ENCODE assay signal across 15 mouse cellular contexts in the genomic region with DNA sequence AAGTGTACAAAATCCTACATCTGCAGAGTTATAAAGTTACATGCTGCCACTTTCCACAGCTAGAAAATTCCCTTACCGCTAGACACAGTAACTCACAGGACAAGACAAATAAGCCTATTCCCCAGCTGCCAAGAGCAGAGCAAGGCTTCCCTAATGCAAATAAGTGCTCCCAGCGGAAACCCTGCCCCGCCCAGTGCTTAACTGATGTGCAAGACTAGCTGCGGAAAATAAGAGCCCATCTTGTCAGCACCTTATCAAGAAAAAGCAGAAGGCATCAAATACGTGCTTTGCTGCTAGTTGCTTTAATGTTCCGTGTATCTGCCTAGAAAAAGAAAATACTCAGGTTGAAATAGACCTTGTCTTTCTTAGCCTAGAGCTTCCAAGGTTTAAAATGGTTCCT. TPM values are rescaled to one million over a fixed set of nuclear protein-coding genes. Genes with fewer than 3 reads are reported as not detected.
DNase-seq lines count a peak whose midpoint lies in the region; ATAC-seq and TF ChIP-seq lines count a peak whose summit lies in the region.
"Had no signal": no experiment of that assay in that cellular context is flagged by ENCODE, and none has a peak within 500 bp of the region (broad histone marks: within the 10 kb centered on the region; RNA-seq: fewer than 3 reads in every experiment).

No protein-coding gene starts in this region.

- no peaks in the 10 kb centered on the region for H3K9me3 ChIP-seq in midbrain, postnatal 0 days (ENCODE audit: low read length)
- H3K9me3 ChIP-seq in midbrain, embryonic 10.5 days (replicated peaks): peaks cover 6% of the 10 kb centered on the region
- H3K9me3 ChIP-seq in liver, embryonic 11.5 days (ENCODE audit: control insufficient read depth, low read length): no peaks in the 10 kb centered on the region
- H3K9me3 ChIP-seq: embryonic facial prominence, embryonic 13.5 days; forebrain, embryonic 13.5 days; heart, embryonic 13.5 days had no signal

- no peak for ATAC-seq in midbrain, postnatal 0 days (ENCODE audit: low FRiP score)
- peak; percentile 76 for ATAC-seq in liver, embryonic 11.5 days (replicated peaks; ENCODE audit: low FRiP score)
- no peak for ATAC-seq in CD4-positive, CD25-positive, alpha-beta regulatory T cell, adult 4 months
- ATAC-seq: forebrain, embryonic 13.5 days had no signal

- H3K27ac ChIP-seq in midbrain, postnatal 0 days (ENCODE audit: low read depth, low read length): no peak overlapping the region
- no peak overlapping the region for H3K27ac ChIP-seq in midbrain, embryonic 10.5 days (replicated peaks)
- no peak overlapping the region for H3K27ac ChIP-seq in liver, embryonic 11.5 days (ENCODE audit: low read depth, low read length)
- H3K27ac ChIP-seq: embryonic facial prominence, embryonic 13.5 days; forebrain, embryonic 13.5 days; heart, embryonic 13.5 days had no signal

- TF ChIP-seq CTCF in midbrain, postnatal 0 days (IDR thresholded peaks at IDR 0.05): no peak

- WGBS in midbrain, postnatal 0 days: 28% methylated on average over 6 of the region's 6 CpGs
- WGBS in midbrain, embryonic 10.5 days: 33% methylated on average over 6 of the region's 6 CpGs
- WGBS in liver, embryonic 11.5 days: 24% methylated on average over 6 of the region's 6 CpGs

- H3K4me3 ChIP-seq in midbrain, postnatal 0 days (ENCODE audit: low read depth, low read length): no peak overlapping the region
- H3K4me3 ChIP-seq in midbrain, embryonic 10.5 days: no peak overlapping the region
- H3K4me3 ChIP-seq in liver, embryonic 11.5 days (ENCODE audit: low read depth, low read length): no peak overlapping the region
- H3K4me3 ChIP-seq: embryonic facial prominence, embryonic 13.5 days; forebrain, embryonic 13.5 days; heart, embryonic 13.5 days had no signal

- H3K4me2 ChIP-seq in midbrain, postnatal 0 days (ENCODE audit: low read depth, low read length, poor library complexity, severe bottlenecking): no peak overlapping the region
- peak overlapping the region; percentile 17; the same call in 1 of the 2 replicates for H3K4me2 ChIP-seq in liver, embryonic 11.5 days
- H3K4me2 ChIP-seq: embryonic facial prominence, embryonic 13.5 days; forebrain, embryonic 13.5 days; heart, embryonic 13.5 days had no signal

- no peaks in the 10 kb centered on the region for H3K4me1 ChIP-seq in midbrain, postnatal 0 days (ENCODE audit: insufficient read depth, low read length)
- peaks cover 13% of the 10 kb centered on the region for H3K4me1 ChIP-seq in midbrain, embryonic 10.5 days
- H3K4me1 ChIP-seq in liver, embryonic 11.5 days (replicated peaks; ENCODE audit: control insufficient read depth, insufficient read depth, low read length): no peaks in the 10 kb centered on the region
- H3K4me1 ChIP-seq: embryonic facial prominence, embryonic 13.5 days; heart, embryonic 13.5 days had no signal

- no peaks in the 10 kb centered on the region for H3K27me3 ChIP-seq in midbrain, postnatal 0 days (ENCODE audit: insufficient read depth, low read length)
- H3K27me3 ChIP-seq in midbrain, embryonic 10.5 days (ENCODE audit: low read depth, poor library complexity, severe bottlenecking): no peaks in the 10 kb centered on the region
- H3K27me3 ChIP-seq in liver, embryonic 11.5 days (replicated peaks; ENCODE audit: control insufficient read depth, insufficient read depth, low read length): no peaks in the 10 kb centered on the region
- H3K27me3 ChIP-seq: embryonic facial prominence, embryonic 13.5 days; forebrain, embryonic 13.5 days; heart, embryonic 13.5 days had no signal

- H3K9ac ChIP-seq in midbrain, postnatal 0 days (replicated peaks; ENCODE audit: low read length, poor library complexity, severe bottlenecking): no peak overlapping the region
- H3K9ac ChIP-seq in liver, embryonic 11.5 days (ENCODE audit: low read depth, low read length): no peak overlapping the region
- H3K9ac ChIP-seq: embryonic facial prominence, embryonic 13.5 days; forebrain, embryonic 13.5 days; heart, embryonic 13.5 days had no signal

- no peaks in the 10 kb centered on the region for H3K36me3 ChIP-seq in midbrain, postnatal 0 days (ENCODE audit: insufficient read depth, low read length)
- no peaks in the 10 kb centered on the region for H3K36me3 ChIP-seq in midbrain, embryonic 10.5 days
- no peaks in the 10 kb centered on the region for H3K36me3 ChIP-seq in liver, embryonic 11.5 days (ENCODE audit: control insufficient read depth, insufficient read depth, low read length)
- H3K36me3 ChIP-seq: embryonic facial prominence, embryonic 13.5 days; heart, embryonic 13.5 days had no signal

- DNase-seq in midbrain, postnatal 0 days (ENCODE audit: low spot score): peak; percentile 5
- DNase-seq in midbrain, embryonic 10.5 days (ENCODE audit: low spot score): no peak
- peak; percentile 38 for DNase-seq in R1 (ENCODE audit: low read depth, low spot score)
- no peak for DNase-seq in liver, embryonic 11.5 days (ENCODE audit: low spot score)
- no peak for DNase-seq in adrenal gland, adult 8-10 months
- DNase-seq in right cerebral cortex, adult 18-20 months: no peak
- DNase-seq: adrenal gland, postnatal 36 days; cerebellum, postnatal 14 days; heart, postnatal 4 days; spleen, adult 18-20 months; thymus, postnatal 25 days had no signal

RNA-seq across cellular contexts. Expression of gene Slc25a43, which starts 2.2 kb away (rescaled TPM):
- total RNA-seq in midbrain, postnatal 0 days (2014; rRNA removed): 0.42 and 0.44 TPM in 2 replicates
- polyA plus RNA-seq in midbrain, postnatal 0 days (2015; fragmentation: Nextera tagmentation; extraction: Ambion mirVana): 0.25 and 0.73 TPM in 2 replicates
- 0.99 and 1.6 TPM in 2 replicates for polyA plus RNA-seq in midbrain, embryonic 10.5 days (2016; fragmentation: Nextera tagmentation; extraction: Ambion mirVana)
- 1.7 and 2.0 TPM in 2 replicates for polyA plus RNA-seq in liver, embryonic 11.5 days (2014; fragmentation: Nextera tagmentation; extraction: Ambion mirVana)
- total RNA-seq in adrenal gland, adult 8-10 months (2022): 1 to 10 TPM; 2.0 to 3.7 (median 2.9) TPM
- polyA plus RNA-seq in CD4-positive, CD25-positive, alpha-beta regulatory T cell, adult 4 months (2017; shearing (Covaris generic)): under 1 TPM in 1 of 2 experiments, not detected in 1; 0.51 TPM

RNA-seq across cellular contexts. Expression of gene Slc25a5, which starts 54.2 kb away (rescaled TPM):
- 346 and 392 TPM in 2 replicates for total RNA-seq in midbrain, postnatal 0 days (2014; rRNA removed)
- 483 and 520 TPM in 2 replicates for polyA plus RNA-seq in midbrain, postnatal 0 days (2015; fragmentation: Nextera tagmentation; extraction: Ambion mirVana)
- 854 and 880 TPM in 2 replicates for polyA plus RNA-seq in midbrain, embryonic 10.5 days (2016; fragmentation: Nextera tagmentation; extraction: Ambion mirVana)
- 942 and 1,011 TPM in 2 replicates for polyA plus RNA-seq in liver, embryonic 11.5 days (2014; fragmentation: Nextera tagmentation; extraction: Ambion mirVana)
- total RNA-seq in adrenal gland, adult 8-10 months (2022): 100 to 1,000 TPM; 317 to 419 (median 366) TPM
- polyA plus RNA-seq in CD4-positive, CD25-positive, alpha-beta regulatory T cell, adult 4 months (2017; shearing (Covaris generic)): 1,000 to 10,000 TPM; 1,213 to 1,312 TPM

Comparison
In these comparisons a context has a peak if more than half of its experiments do, and no peak if none do; other contexts are left out.
1. DNase-seq: peak in midbrain, postnatal 0 days (single experiment) and R1 (single experiment); none in midbrain, embryonic 10.5 days (single experiment), liver, embryonic 11.5 days (single experiment), adrenal gland, adult 8-10 months (single experiment) and right cerebral cortex, adult 18-20 months (single experiment).